ENCODE assay signal across 8 mouse cellular contexts in genomic region chr8:61283169-61284081, GRCm38 (mm10). TPM values are rescaled to one million over a fixed set of nuclear protein-coding genes. Genes with fewer than 3 reads are reported as not detected.
DNase-seq lines count a peak whose midpoint lies in the region; ATAC-seq lines count a peak whose summit lies in the region.

No protein-coding gene starts in this region.

- no peak overlapping the region for H3K4me2 ChIP-seq in limb, embryonic 11.5 days (ENCODE audit: low read depth, severe bottlenecking)
- H3K4me2 ChIP-seq in midbrain, embryonic 14.5 days (ENCODE audit: low read length), result no peak overlapping the region

- ATAC-seq in limb, embryonic 11.5 days (ENCODE audit: insufficient number of reproducible peaks, low FRiP score, low TSS enrichment, low read depth), result 0 out of 2 replicates have a peak, but pooled peaks have one; percentile 27
- ATAC-seq in midbrain, embryonic 14.5 days (ENCODE audit: low FRiP score, low TSS enrichment), result no peak

- no peaks in the 10 kb centered on the region for H3K36me3 ChIP-seq in limb, embryonic 11.5 days (ENCODE audit: control insufficient read depth, insufficient read depth, low read length)
- H3K36me3 ChIP-seq in midbrain, embryonic 14.5 days (ENCODE audit: control insufficient read depth, insufficient read depth, low read length), result no peaks in the 10 kb centered on the region

- H3K9ac ChIP-seq in limb, embryonic 11.5 days (ENCODE audit: low read length), result no peak overlapping the region
- H3K9ac ChIP-seq in midbrain, embryonic 14.5 days (replicated peaks; ENCODE audit: low read length), result no peak overlapping the region

- 3% methylated on average over 12 of the region's 12 CpGs for WGBS in limb, embryonic 11.5 days
- 7% methylated on average over 12 of the region's 12 CpGs for WGBS in midbrain, embryonic 14.5 days

- no peak overlapping the region for H3K4me3 ChIP-seq in limb, embryonic 11.5 days (ENCODE audit: low read depth, low read length)
- H3K4me3 ChIP-seq in midbrain, embryonic 14.5 days (replicated peaks; ENCODE audit: low read depth, low read length), result no peak overlapping the region

- H3K27ac ChIP-seq in limb, embryonic 11.5 days (replicated peaks; ENCODE audit: low read depth, low read length), result no peak overlapping the region
- no peak overlapping the region for H3K27ac ChIP-seq in midbrain, embryonic 14.5 days (replicated peaks; ENCODE audit: low read depth, low read length)

- peak; percentile 26 for DNase-seq in gastrocnemius, postnatal 14 days
- no peak for DNase-seq in gastrocnemius, postnatal 36 days
- DNase-seq in adrenal gland, postnatal 14 days, result peak; percentile 39
- peak; percentile 27 to 28 for DNase-seq in heart, postnatal 14 days
- DNase-seq in limb, embryonic 11.5 days (ENCODE audit: low spot score), result peak; percentile 47
- peak; percentile 41 for DNase-seq in midbrain, embryonic 14.5 days
- no peak for DNase-seq in frontal cortex, postnatal 25 days (ENCODE audit: low spot score in 2 of 2)
- no peak for DNase-seq in frontal cortex, adult 2 months (ENCODE audit: extremely low spot score in 1 of 2, low spot score in 1 of 2)

- intact Hi-C loops in gastrocnemius, postnatal 14 days (cut with DNase I; ENCODE audit: low total_unique reads), result no loop called here
- intact Hi-C loops in gastrocnemius, postnatal 36 days (cut with DNase I), result no loop called here
- intact Hi-C loops in heart, postnatal 14 days (cut with DNase I), result loop anchor here (5.0 kb wide), 1 partner anchor 56 kb away; no protein-coding TSS in a partner anchor

- peaks cover 26% of the 10 kb centered on the region for H3K4me1 ChIP-seq in limb, embryonic 11.5 days (ENCODE audit: control insufficient read depth, insufficient read depth, low read length)
- peaks cover 3% of the 10 kb centered on the region for H3K4me1 ChIP-seq in midbrain, embryonic 14.5 days (ENCODE audit: control insufficient read depth, insufficient read depth, low read length)

- H3K27me3 ChIP-seq in limb, embryonic 11.5 days (ENCODE audit: control insufficient read depth, insufficient read depth, low read length), result no peaks in the 10 kb centered on the region
- H3K27me3 ChIP-seq in midbrain, embryonic 14.5 days (ENCODE audit: control insufficient read depth, insufficient read depth, low read length), result no peaks in the 10 kb centered on the region

- H3K9me3 ChIP-seq in limb, embryonic 11.5 days (ENCODE audit: control insufficient read depth, low read length), result no peaks in the 10 kb centered on the region
- no peaks in the 10 kb centered on the region for H3K9me3 ChIP-seq in midbrain, embryonic 14.5 days (ENCODE audit: control insufficient read depth, low read length)

RNA-seq across cellular contexts. Expression of gene Sh3rf1, which starts 59.8 kb away (rescaled TPM):
- 1 to 10 TPM; 2.8 to 3.4 TPM for total RNA-seq in gastrocnemius, postnatal 14 days (2021)
- total RNA-seq in gastrocnemius, postnatal 36 days (2021), result 1 to 10 TPM; 1.7 to 2.2 TPM
- 9.3 and 10.1 TPM in 2 replicates for total RNA-seq in adrenal gland, postnatal 14 days (2021)
- 1 to 10 TPM; 8.0 to 8.8 TPM for total RNA-seq in heart, postnatal 14 days (2021)
- 8.6 and 9.3 TPM in 2 replicates for polyA plus RNA-seq in limb, embryonic 11.5 days (2014; fragmentation: Nextera tagmentation; extraction: Ambion mirVana)
- polyA plus RNA-seq in midbrain, embryonic 14.5 days (2014; fragmentation: Nextera tagmentation; extraction: Ambion mirVana), result 32.2 and 38.4 TPM in 2 replicates
- polyA plus RNA-seq in frontal cortex, adult 2 months (2012; rRNA removed), result 15.8 and 19.4 TPM in 2 replicates

Comparison
In these comparisons a context has a peak if more than half of its experiments do, and no peak if none do; other contexts are left out.
1. DNase-seq: peak in gastrocnemius, postnatal 14 days (single experiment), adrenal gland, postnatal 14 days (single experiment), heart, postnatal 14 days (2 of 2), limb, embryonic 11.5 days (single experiment) and midbrain, embryonic 14.5 days (single experiment); none in gastrocnemius, postnatal 36 days (0 of 2), frontal cortex, postnatal 25 days (0 of 2) and frontal cortex, adult 2 months (0 of 2).